Mouse (Mus musculus) lung, postnatal 4 days (tissue): Measurements from ENCODE around the gene Hspa5.
"Not testable (repeated sequence)": the region's sequence is repeated elsewhere in the genome, so short reads cannot be mapped to it uniquely, and the experiment has no call there.

Source experiments
- DNase-seq, 2 experiments: peaks; one replicate each; pipeline ENCODE4 v3.0.0; 2021

Hspa5 gene

GRCm38 (mm10) chr2:34810775-34811174 is 39.0 kb downstream of the Hspa5 start:
- DNase-seq = no peak

- no peak for DNase-seq
Measured at GRCm38 (mm10) chr2:34812706-34813105, 40.9 kb downstream of the Hspa5 start.

- not testable (repeated sequence) for DNase-seq
Measured at GRCm38 (mm10) chr2:34815893-34816292, 44.1 kb downstream of the Hspa5 start.

DNA sequence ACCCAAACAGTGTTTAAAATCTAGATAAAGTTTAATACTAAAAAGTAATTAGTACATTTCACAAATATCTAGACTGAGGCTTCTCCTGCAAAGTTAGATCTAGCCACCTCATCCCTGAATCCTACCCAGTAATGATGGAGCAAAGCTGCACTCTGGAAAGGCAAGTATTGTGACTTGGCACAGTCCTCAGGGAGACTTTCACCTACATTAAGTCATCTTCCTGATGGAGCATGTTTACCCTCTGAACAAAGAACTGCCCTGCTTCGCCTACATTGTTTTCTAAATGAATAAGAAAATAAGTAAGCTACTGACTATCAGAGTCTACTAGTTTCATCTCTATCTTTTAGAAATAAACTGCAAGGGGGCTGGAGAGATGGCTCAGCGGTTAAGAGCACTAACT is 46.7 kb downstream of the Hspa5 start:
- DNase-seq = no peak

GRCm38 (mm10) chr2:34825827-34826459 is 54.2 kb downstream of the Hspa5 start, which contains the start of gene Fbxw2:
TSS of gene Fbxw2 (minus strand) at chr2:34826311.
- peak; percentile 94 to 96 for DNase-seq

- DNase-seq = no peak
Measured at GRCm38 (mm10) chr2:34826460-34827231, 54.9 kb downstream of the Hspa5 start.
